Mouse (Mus musculus) small intestine, adult 2 months (tissue): ENCODE measurements around the gene Dock9. TPM values are rescaled to one million over a fixed set of nuclear protein-coding genes. Genes with fewer than 3 reads are reported as not detected.

Experiments used
- H3K27ac ChIP-seq: fragments of 200-500 bp; 2 replicates; pipeline ENCODE4 v1.5.1; 2012; ENCODE audit warnings: low read depth, low read length, control low read depth, inconsistent platforms; ENCODE audit not compliant: insufficient read depth
- H3K27me3 ChIP-seq: fragments of 200-500 bp; 2 replicates; pipeline ENCODE4 v1.6.1; 2012; ENCODE audit warnings: mild to moderate bottlenecking, moderate library complexity, low read length, inconsistent platforms; ENCODE audit not compliant: control insufficient read depth, insufficient read depth
- H3K36me3 ChIP-seq: fragments of 200-500 bp; 2 replicates; pipeline ENCODE4 v1.6.1; 2012; ENCODE audit warnings: mild to moderate bottlenecking, low read length, control low read depth, inconsistent platforms; ENCODE audit not compliant: control insufficient read depth, insufficient read depth
- H3K4me1 ChIP-seq: fragments of 200-500 bp; 2 replicates; pipeline ENCODE4 v1.6.1; 2012; ENCODE audit warnings: low read length, inconsistent platforms, mixed read lengths; ENCODE audit not compliant: control insufficient read depth, insufficient read depth, insufficient read length
- H3K4me3 ChIP-seq: fragments of 200-500 bp; 2 replicates; pipeline ENCODE4 v1.5.1; 2012; ENCODE audit warnings: low read depth, mild to moderate bottlenecking, control low read depth, inconsistent platforms, low read length, moderate library complexity
- CTCF ChIP-seq: fragments of 200-500 bp; IDR thresholded peaks from 2 replicates; pipeline ENCODE4 v1.5.1; 2012; ENCODE audit warnings: low read depth, mild to moderate bottlenecking, control low read depth, inconsistent platforms, low read length, moderate library complexity, mixed read lengths; ENCODE audit not compliant: insufficient replicate concordance, insufficient read length; ENCODE audit errors: extremely low read depth
- POLR2A ChIP-seq: fragments of 200-500 bp; IDR thresholded peaks from 2 replicates; pipeline ENCODE4 v1.6.1; 2012; ENCODE audit warnings: low read depth, mild to moderate bottlenecking, control low read depth, inconsistent platforms, low read length, moderate library complexity
- WGBS: fragments of 180-500 bp; shearing (Covaris S2); methylation state at CpG from one replicate; pipeline ENCODE4 v1.1.7; 2018; 5-methylcytosine and 5-hydroxymethylcytosine counted together
- polyA plus RNA-seq: library from polyadenylated mRNA; depleted of rRNA; stranded (reverse); fragments of >200 nt; gene quantifications from 2 replicates; pipeline ENCODE4 v1.2.3, GENCODE M21; 2012

Gene Dock9
- polyA plus RNA-seq, 1 experiment = 5.7 TPM

DNA sequence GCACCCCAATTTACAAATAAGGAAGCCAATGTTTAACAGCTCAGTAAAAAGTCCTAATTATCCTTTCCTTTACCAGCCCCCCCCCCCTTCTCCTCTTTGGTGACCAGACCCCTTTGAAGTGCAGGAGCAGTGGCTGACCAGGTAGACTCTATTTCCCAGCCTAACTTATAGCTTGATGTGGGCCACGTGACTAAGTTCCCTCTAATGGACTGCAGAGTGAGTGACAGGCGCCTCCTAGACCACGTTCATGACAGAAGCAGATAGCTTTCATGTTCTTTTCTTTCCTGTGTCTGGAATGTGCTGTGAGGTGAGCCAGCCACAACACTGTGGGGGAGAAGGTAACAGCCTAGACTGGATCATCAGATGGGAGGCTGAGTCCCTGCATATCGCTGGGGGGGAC lies 186.1 kb downstream of the Dock9 start:
- peaks cover 4% of the 10 kb centered on the region; the same call in 1 of the 2 replicates for H3K36me3 ChIP-seq
- no peaks in the 10 kb centered on the region for H3K27me3 ChIP-seq
- TF ChIP-seq POLR2A (no peak), CTCF (no peak)
- H3K4me1 ChIP-seq = no peaks in the 10 kb centered on the region
- WGBS = 85% methylated on average over 4 of the region's 4 CpGs
- no peak overlapping the region for H3K27ac ChIP-seq
- H3K4me3 ChIP-seq = no peak overlapping the region

DNA sequence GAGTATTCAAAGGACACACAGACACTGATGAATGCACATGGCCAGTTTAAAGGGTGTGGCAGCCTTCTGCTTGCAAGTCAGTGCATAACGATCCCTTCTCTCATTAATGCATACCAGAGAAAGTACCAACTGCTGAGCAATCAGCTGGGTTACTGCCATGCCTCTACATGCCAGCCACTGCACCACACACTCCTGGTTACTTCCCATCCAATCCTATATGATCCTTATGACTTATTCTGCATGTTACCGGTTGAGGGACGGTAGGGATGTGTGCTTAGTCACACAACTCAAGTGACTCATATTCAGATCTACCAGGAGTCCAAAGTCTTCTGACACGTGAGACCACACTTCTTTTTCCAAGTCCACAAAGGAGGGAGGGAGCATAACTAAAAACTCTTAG lies 186.5 kb downstream of the Dock9 start:
- no peak overlapping the region for H3K27ac ChIP-seq
- WGBS = 49% methylated on average over 4 of the region's 4 CpGs
- TF ChIP-seq POLR2A = no peak
- TF ChIP-seq CTCF = no peak
- H3K27me3 ChIP-seq = no peaks in the 10 kb centered on the region
- H3K4me1 ChIP-seq = no peaks in the 10 kb centered on the region
- H3K36me3 ChIP-seq = peaks cover 6% of the 10 kb centered on the region; the same call in 1 of the 2 replicates
- no peak overlapping the region for H3K4me3 ChIP-seq

DNA sequence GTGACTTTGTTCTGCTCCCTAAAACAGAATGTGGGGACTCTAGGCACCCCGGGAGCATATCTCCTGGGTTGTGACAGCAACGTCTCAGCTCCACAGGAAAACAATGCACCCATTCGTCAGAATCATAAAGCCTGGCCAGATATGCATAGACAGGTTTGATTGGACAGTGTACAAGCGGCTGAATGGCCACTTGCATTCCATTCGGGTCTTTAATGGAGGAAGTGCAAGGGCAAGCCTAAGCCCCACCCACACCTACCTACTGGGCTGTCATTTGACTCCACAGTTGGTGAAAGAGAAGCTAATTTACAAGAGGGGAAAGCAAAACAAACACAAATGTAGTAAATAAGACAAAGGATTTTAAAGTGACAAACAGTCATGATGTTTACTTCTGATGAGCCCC lies 189.1 kb downstream of the Dock9 start:
- no peaks in the 10 kb centered on the region for H3K27me3 ChIP-seq
- peaks cover 6% of the 10 kb centered on the region for H3K36me3 ChIP-seq
- no peaks in the 10 kb centered on the region for H3K4me1 ChIP-seq
- H3K4me3 ChIP-seq = no peak overlapping the region
- no peak overlapping the region for H3K27ac ChIP-seq
- 58% methylated on average over 5 of the region's 5 CpGs for WGBS
- no peak for TF ChIP-seq POLR2A

GRCm38 (mm10) chr14:121606433-121606832 lies 191.2 kb downstream of the Dock9 start:
- TF ChIP-seq POLR2A (no peak), CTCF (no peak)
- Histone ChIP-seq H3K27me3 (no peaks in the 10 kb centered on the region), H3K4me3 (no peak overlapping the region), H3K36me3 (peaks cover 8% of the 10 kb centered on the region), H3K4me1 (no peaks in the 10 kb centered on the region), H3K27ac (no peak overlapping the region)
- WGBS = 86% methylated on average over 7 of the region's 7 CpGs

DNA sequence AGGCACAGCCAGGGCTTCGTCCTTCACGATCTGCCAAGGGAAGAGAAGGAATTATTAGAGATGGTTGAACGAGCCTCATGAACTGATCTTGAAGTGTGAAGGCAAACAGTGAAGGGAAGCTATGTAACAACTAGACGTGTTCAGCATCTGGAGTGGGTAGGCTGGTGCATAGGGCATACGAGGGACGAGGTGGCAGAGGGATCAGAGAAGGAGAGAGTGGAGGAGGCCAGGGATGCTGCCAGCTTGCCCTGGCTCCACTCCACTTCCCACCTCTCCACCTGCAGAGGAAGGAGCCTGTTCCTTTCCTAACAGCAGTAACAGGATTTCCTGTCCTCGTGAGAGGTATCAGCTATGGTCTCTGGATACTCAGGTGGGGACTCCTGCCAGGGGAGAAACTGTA lies 192.4 kb downstream of the Dock9 start:
- H3K27me3 ChIP-seq = no peaks in the 10 kb centered on the region
- H3K27ac ChIP-seq = no peak overlapping the region
- H3K36me3 ChIP-seq = peaks cover 8% of the 10 kb centered on the region
- no peak for TF ChIP-seq POLR2A
- TF ChIP-seq CTCF = no peak
- WGBS = 87% methylated on average over 7 of the region's 7 CpGs
- no peak overlapping the region for H3K4me3 ChIP-seq
- H3K4me1 ChIP-seq = no peaks in the 10 kb centered on the region

DNA sequence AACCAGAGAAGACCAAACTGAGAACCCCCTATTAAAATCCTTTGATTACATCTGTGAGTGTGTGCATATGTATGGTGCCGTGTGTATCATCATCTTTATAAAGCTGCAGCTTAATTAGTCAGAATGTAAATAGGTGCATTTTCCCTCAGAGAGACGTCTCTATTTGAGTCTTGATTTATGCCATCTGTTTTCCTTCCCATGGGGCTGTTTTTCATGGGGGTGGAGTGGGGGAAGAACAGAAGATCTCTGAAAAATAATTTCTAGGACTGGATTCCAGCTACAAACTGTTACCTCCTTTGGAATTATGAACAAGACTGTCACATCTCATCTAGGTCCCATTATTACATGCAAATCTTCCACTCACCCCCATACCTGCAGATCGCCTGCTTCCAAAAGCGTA lies 193.1 kb downstream of the Dock9 start:
- no peaks in the 10 kb centered on the region for H3K4me1 ChIP-seq
- no peaks in the 10 kb centered on the region for H3K27me3 ChIP-seq
- no peak for TF ChIP-seq CTCF
- TF ChIP-seq POLR2A = no peak
- 89% methylated on average over 4 of the region's 4 CpGs for WGBS
- peaks cover 5% of the 10 kb centered on the region for H3K36me3 ChIP-seq
- H3K4me3 ChIP-seq = no peak overlapping the region
- H3K27ac ChIP-seq = no peak overlapping the region

- no peak for TF ChIP-seq POLR2A
- no peak for TF ChIP-seq CTCF
- 87% methylated on average over 6 of the region's 6 CpGs for WGBS
- Histone ChIP-seq H3K27me3 (no peaks in the 10 kb centered on the region), H3K4me1 (no peaks in the 10 kb centered on the region), H3K4me3 (no peak overlapping the region), H3K36me3 (peaks cover 6% of the 10 kb centered on the region; the same call in 1 of the 2 replicates), H3K27ac (no peak overlapping the region)
Measured at GRCm38 (mm10) chr14:121602610-121603009, 195.0 kb downstream of the Dock9 start.

- no peak for TF ChIP-seq POLR2A
- TF ChIP-seq CTCF = no peak
- H3K27me3 ChIP-seq = no peaks in the 10 kb centered on the region
- H3K4me3 ChIP-seq = no peak overlapping the region
- WGBS = 86% methylated on average over 4 of the region's 4 CpGs
- peaks cover 4% of the 10 kb centered on the region; the same call in 1 of the 2 replicates for H3K36me3 ChIP-seq
- no peaks in the 10 kb centered on the region for H3K4me1 ChIP-seq
- H3K27ac ChIP-seq = no peak overlapping the region
Measured at GRCm38 (mm10) chr14:121600538-121600937, 197.1 kb downstream of the Dock9 start.
